Mouse (Mus musculus) kidney, adult 11 months (tissue): ENCODE results near the gene Sox9.

Source experiments
- DNase-seq: peaks from one replicate; pipeline ENCODE4 v3.0.0; 2022

Sox9 gene

DNA sequence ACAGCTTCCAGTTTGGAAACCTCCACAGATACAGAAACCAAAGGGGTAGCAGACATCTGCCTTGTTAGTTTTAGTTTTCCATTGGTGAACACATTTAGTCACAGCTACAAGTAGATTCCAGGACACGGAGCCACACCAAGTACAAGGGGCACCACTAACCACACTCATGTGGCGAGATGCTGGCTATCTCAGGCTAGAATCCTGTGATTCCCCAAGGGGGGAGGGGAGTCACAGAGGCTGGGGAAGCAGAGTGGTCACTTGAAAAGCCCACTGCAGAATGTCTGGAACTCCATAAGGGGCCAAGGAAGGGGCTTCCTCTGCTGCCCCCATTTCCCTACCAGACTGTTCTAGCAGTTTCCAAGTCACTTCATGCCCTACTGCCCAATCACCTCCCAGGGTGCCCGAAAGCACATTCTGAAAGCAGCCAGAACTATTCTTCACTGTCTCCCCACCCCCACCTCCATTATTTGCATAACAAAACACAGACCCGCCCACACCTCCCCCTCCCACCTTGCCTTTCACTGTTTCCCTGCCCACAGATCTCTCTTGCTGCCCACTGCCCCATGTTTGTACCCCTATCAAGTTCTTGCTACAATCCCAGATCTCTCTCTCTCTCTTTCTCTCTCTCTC, 19.3 kb downstream of the Sox9 start:
- DNase-seq, result no peak

DNA sequence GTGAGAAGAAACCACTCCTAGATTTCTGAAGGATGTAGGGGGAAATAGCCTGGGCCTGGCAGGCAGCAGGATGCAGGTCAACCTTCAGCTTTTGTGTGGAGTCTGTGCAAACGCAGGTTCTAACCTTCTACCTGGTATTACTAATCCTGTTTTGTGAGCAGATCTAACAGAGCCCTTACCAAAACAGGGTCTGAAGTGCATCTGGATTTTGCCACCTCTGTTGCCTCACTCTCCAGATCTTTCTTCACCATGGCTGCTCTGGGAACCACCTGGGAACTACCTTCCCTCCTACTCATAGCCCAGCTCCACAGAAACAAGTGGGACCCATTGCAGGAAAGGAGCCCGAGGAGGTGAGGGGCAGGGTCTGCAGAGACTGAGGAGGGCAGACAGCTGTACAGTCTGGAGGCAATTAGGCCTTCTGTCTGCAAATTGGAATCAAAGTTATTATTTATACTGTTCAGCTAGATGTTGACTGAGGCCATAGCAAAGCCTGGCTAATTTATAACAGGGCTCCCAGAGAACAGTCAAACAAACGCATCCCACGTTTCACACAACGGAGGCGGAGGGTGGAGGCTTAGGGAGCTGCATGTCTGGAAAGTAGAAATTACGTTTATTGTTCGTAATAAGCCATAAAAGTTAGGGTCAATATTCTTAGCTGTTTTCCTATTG, 25.9 kb downstream of the Sox9 start:
- DNase-seq, result no peak

DNA sequence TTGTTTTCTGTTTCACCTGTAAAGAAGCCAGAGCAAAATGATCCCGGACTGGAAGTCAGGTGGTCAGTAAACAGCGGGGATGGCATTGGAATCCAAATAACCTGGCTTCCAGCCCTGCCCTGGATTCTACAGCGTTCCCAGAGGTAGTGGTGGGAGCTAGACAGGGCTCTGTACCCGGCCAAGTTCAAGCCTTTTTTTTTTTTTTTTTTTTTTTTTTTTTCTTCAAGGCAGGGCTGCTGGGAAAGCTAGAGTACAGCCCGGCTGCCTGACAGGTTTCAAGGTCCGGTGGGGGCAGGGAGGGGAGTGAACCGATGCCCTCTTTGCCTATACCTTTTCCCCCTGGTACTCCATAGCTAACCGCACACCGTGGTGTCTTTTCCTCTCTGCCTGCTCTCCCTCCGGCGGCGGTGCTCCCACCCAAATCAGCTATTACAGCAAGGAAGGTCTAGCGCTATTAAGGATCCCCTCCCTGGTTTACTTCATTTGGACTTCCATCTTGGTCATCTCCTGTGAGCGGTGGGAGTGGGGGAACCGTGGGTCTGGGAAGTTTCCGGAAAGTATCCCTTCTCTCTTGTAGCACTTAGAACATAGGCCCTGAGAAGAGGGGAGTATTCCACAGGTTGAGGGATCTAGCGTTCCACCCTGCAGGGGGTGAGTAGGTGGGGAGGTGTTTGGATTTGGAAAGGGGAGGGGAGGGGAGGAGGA, 28.6 kb downstream of the Sox9 start:
- peak; percentile 7 for DNase-seq

DNA sequence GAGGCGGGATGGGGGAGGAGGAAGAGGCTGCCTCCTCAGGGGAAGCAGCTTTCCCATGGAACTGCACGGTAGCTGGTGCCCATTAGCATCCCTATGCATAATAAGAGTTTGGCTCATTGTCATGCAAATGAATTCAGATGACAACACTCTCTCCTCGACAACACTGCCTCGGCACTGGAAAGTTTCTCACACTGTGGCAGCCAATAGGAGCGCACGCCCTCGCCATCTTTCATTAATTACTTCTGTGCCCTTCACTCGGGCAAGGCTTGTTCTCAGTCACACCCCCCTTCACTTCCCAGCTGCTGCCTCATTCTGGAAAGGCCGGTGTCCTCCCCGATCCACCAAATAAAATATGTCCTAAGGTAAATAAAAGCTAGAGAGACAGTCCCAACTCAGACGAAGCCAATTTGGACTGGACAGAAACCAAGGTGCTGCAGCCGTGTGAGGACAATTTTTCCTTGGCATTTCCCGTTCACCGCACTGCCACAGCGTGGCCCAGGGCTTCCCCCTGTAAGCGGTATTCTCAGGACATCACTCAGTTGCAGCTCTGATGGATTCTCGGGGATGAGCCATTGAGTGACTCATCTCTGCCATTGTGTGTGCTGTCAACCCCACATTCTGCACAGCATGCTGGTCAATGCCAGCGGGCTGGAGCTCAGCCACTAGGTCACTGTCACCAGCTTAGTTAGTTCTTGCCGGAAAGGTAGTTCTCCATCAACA, 29.3 kb downstream of the Sox9 start:
- peak; percentile 23 for DNase-seq

DNA sequence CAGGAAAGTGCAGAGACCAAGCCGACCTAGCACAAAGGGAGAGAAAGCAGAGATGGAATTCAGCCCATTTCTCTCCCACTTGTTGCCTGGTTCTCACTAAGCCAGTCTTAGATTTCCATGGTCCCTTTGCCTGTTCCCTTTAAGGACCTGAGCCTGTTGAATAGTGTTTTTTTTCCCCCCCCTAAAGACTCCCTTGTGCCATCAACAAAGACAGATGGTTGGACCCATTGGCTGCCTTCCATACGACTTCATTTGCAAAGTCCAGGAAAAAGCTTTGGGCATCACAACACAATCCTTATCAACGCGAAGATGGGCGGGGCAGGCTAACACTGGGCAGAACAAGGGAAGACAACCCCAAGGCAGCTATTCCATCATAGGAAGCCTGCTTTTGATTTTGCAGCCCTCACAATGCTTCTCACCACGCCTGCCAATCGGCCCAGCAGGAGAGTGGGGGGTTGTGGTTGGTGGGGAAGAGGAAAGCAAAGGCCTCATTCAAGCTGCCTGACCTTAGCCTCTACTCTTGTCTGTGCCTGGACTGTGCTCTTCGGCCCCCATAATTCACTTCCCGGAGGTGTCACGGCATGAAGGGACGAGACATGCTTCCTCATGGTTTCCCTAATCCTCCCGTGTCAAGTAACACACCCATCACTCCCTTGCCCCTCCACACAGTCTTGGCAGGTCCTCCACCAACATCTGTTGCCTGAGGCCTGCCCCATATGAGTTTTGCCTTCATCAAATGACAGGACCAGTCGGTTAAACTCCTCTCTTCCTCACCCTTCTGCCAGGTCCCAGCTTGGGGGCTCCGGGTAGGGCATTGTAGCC, 36.0 kb downstream of the Sox9 start:
- no peak for DNase-seq

DNA sequence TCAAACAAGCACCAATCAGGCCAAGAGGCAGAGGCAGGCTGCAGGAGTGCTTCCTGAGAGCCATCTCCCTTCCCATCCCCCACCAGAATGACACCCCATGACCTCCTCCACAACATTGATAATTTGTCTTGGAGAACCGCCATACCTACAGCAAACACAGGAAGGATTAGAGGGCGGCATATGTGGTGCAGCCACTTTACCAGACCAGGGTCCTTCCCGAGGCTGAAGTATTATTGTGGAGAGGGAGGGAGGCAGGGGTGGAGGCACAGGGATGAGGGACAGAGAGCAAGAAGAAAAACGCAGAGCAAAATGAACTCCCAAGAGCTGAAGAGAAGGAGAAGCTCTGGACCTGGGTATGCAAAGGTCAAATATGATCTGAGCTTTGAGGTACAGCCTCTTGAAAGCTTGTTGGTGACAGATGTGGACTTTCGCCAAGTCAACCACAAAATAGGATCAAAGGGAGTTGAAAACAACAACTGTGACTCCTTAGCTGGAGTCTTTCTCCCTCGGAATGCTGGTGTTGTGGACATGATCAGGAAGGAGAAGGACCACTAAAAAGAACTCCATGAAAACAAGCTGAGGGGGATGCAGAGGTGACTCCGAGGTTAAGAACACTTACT, 36.7 kb downstream of the Sox9 start:
- no peak for DNase-seq

DNA sequence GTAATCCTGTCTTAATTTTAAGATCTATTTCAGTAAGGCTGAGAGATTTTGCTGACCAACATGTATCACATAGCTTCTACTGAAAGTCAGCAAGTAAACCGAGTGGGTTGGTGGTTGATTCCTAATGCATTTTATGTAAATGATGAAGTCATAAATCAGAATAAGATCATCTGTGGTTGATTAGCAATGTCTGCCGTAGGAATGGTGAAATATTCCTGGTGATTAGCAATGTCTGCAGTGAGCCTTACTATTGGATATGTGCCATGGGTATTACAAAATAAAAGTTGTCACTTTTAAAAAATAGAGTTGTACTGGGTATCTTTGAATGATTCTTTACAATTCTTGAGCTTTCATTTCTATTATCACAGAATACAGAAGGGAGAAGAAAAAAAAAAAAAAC, 39.5 kb downstream of the Sox9 start:
- DNase-seq, result no peak

DNA sequence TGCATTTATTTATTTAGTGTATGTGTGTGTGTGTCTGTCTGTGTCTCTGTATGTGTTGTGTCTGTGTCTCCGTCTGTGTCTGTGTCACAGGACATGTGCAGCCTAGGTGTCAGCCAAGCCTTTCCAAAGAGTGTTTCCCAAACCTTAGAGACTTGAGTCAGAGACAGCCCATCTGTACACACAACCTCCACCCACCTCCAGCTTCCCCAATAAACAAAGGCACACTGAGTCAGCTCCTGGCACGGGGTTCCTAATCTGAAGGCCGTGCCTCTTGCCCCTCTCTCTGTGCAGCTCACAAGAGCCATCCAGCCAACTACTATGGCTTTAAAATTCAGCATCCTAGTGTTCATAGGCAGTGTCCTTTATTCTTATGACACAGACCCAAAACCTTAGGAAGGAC, 42.1 kb downstream of the Sox9 start:
- DNase-seq, result no peak

DNA sequence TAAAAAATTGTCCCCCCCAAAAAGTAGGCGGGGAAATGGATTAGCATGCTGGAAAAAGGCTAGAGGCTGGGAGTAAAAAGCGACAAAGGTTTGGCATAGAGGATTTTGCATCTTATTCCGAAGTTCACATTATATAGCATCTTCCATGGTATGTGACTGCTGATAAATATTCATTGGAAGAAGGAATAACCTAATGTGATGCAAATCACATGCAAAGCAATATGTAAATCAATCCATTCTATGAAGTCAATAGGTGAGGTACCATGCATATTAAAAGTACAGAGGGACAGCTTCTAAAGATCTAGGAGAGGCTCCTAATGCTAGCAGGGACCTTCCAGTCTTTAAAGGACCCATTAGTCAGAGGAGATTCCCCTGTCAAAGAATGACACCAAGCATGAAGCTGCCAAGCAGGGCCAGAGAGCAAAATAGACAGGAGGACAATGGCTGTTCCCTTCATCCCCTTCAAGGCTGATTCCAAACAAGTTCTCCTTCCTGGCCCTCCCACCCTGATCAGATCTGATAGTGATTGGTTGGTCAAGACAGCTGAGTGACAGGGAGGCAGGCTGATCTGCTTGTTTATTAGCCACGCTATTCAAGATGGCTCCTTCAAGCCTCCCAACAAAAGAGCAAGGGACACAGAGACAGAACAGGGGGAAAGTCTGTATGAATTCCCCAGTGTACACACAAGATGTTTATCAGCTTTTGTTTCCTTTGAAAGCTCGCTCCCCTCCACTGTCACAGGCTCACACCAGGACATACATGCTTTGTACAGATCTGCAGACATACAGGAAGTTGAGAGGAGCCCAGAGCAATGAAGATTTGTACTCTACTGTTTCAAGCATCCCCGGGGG, 44.4 kb downstream of the Sox9 start:
- DNase-seq, result no peak

DNA sequence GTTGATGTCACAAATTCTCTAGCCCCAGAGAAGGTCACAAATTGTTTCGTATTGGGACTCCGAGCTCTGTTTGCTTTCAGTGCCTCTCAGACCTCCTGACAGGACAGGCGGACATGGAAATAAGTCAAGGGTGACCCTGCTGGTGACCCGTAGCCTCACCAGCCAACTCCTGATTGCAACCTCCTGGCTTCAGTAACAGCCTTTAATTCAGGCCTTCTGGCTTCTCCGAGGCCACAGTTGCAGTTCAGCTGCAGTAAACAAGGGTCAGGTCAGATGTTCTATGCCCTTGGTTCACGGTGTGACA, 45.0 kb downstream of the Sox9 start:
- DNase-seq, result no peak

DNA sequence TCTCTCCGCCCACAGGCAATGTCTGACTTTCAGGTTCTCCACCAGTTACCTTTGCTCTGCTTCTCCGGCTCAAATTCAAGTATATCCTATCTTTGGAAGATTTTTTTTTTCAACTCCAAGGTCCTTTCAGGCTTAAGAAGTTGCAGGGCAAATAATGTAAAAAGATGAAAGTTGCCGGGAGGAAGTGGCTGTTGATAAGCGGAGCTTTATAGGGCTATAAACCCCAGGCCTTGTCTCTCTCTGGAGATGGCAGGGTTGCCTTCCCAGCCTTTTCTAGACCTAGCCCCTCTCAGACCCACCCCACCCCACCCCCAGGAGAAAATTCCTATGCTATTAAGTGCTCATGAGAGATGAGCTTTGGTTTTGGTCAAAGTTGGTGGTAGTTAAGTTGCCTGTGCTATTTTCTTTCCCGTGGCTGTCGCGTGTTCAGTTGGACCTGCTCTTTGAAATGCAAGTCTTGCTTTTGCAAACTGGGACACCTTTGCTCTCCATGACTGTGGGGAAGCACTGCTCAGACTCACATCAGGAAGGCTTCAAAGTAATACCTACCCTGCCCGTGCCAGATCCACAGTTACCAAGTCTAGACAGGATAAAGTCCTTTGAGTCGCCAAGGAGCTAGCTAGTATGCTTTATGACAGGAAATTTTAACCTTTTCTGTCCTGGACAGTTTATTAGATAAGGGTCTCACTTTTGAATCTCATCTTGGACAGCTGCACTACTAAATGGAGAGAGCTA, 46.7 kb downstream of the Sox9 start:
- DNase-seq, result no peak

DNA sequence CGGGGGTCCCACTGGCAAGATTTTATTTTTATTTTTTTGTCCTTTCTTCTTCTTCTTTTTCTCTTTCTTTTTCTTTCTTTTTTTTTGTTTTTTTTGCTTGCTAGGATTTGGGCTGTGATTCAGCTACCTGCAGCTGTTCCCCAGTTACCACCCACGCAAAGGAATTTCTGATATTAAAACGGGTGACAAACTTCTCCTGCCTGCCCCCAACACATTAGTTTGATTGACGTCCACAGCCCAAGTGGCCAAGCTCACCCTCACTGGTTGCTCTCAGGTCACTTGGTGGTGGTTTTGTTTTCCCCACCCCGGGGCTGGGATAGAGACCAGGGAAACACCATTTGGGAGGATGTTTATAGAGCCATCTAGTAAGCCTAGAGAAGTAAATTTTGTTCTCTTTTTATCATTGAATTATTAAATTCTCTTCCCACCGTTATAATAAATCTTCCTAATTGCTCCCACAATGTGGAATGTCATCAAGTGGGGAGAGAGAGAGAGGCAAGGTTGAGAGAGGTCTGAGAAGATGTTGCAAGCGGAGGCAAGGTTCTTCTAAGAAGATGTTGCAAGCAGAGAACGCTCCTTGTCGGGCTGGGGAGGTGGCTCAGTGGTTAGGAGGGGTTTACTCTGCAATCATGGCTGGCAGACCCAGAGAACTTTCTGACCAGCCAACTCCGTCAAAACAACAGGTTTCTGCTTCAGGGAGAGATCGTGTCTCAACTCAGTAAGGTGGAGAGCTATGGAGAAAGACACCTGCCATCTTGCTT, 52.4 kb downstream of the Sox9 start:
- DNase-seq, result no peak

DNA sequence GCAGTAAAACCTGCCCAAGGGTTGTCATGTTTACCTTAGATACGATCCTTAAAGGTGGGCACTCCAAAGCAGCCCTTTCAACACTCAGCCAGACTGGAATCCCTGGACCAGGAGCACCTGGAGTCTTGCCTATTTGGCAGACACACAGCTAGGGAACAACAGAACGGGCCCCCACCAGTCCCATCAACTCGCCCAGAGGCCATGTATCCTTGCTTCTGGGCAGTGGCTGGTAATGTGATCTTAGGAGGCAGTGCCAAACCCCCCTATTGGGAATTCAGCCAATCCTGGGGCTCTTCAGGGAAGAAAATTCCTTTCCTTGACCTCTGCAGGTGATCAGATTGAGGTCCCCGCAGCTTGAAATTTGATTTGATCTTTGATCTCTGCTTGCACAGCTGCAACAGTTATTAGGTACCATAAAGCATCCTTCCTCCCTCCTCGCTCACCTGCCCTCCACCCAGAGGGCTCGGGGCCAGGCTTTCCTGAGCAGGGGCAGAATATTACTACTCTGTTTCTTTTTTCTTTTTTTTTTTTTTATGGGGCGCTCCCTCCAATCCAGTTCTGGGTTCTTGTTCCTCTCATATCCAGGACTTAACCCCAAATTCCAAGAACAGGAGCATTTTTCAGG, 53.6 kb downstream of the Sox9 start:
- DNase-seq, result no peak
